Mouse (Mus musculus) Muller cell, postnatal 12 days (primary cell): ENCODE data around the gene Tubd1.

Experiments used
- DNase-seq: peaks from one replicate; pipeline ENCODE4 v3.0.0-alpha.2; 2015; ENCODE audit errors: inconsistent ontology term

Tubd1 gene

DNA sequence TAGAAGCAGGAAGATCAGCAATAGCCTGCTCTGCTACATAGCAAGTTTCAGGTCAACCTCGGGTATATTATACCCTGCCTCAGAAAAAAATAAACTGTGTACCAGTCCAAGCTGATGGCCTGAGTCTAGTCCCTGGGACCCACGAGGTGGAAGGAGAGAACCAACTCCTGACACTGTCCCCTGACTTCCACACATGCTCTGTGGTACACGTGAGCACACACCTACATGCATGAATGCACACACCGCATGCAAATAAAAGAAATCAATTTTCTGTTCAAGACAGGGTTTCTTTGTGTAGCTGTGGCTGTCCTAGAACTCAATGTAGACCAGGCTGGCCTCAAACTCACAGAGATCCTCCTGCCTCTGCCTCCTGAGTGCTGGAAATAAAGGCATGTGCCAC is 13.5 kb downstream of the Tubd1 start:
- no peak for DNase-seq

DNA sequence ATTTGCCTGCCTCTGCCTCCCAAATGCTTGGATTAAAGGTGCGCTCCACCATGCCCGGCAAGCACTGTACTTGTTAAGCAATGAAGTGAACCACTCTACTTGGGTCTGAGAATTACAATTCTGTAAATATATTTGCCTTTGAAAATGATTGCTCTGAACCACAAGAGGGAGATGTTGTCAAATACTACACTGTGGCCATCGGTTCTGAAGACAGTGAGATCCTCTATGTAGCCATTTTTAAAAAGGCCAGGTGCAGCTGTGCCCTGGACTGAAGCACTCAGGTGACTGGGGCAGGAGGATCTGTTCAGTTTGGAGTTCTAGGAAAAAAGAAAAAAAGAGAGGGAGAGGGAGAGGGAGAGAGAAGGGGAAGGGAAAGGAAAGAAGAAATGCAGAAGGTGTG is 23.6 kb downstream of the Tubd1 start:
- peak; percentile 25 for DNase-seq

DNA sequence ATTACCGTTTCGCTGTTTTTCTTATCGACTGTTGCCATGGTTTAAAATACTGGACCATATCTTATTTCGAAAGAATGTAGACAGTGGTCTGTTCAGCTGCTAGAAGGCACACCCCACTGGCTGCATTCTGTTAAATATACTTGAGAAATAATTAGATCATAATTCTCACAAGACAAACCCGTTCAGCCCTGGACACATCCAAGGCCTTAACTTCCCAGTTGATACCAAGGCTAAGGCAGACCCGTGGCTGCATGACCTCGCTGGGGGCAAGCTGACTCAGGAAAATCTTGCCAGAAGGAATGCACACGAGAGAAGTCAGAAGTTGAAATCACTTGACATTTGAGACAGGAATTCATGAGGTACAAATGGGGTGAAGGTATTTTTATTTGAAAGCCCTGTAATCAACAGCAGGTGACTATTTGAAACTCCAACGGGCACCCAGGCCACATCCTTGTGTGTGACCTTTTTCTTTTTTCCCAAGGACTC is 25.5 kb downstream of the Tubd1 start:
- DNase-seq = peak; percentile 30

DNA sequence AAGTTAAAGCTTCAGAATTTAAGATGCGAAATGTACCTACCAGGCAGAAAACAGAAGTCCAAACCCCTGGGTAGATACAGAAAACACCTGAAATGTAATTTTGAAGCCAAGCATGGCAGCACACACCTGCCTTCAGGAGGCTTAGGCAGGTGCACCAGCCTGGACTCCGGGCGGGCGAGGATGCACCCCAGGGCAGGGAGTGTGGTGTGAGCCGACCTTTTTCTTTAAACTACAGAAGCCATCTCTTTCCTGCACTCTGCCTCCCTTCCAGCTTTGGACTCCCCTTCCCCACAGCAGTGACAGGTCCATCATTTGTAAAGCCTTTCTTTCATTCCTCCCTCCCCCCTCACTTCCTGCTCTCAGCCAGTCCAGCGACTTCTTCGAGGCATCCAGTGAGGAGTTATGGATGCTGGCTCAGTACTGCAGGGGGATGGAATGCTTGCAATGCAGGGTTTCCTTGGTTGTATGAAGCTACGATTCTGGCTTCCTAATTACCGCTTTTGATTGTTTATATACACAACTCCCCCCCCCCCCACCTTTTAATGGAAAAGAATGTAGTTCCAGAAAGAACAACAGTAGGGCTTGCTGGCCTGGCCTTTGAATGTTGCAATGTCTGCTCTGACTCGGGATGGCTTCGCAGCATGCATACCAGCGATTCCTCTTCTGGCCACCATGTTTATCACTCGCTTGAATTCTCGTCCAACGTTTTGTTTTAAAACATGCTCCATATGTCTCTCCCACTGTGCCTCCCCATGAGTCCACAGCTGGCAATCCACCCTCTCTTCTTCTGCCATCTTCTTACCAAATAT is 26.5 kb downstream of the Tubd1 start:
- peak; percentile 89 for DNase-seq

DNA sequence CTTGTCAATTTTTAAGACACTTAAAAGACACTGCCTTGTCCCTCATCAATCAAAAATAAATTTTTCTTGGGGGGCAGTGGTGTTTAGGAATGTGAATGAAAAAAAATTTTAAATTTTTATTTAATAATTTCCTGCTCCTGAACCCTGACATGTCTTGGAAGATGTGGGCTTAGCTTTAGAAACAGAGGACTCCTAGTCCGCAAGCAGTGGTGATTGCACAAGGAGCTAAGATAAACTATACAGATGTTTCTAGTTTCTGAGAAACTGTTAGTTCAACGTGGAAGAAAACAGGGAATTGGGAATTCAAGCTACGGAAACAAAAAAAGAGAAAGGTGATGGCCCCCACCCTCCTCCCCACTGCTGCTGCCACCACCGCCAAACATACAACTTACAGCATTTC is 27.1 kb downstream of the Tubd1 start:
- no peak for DNase-seq

DNA sequence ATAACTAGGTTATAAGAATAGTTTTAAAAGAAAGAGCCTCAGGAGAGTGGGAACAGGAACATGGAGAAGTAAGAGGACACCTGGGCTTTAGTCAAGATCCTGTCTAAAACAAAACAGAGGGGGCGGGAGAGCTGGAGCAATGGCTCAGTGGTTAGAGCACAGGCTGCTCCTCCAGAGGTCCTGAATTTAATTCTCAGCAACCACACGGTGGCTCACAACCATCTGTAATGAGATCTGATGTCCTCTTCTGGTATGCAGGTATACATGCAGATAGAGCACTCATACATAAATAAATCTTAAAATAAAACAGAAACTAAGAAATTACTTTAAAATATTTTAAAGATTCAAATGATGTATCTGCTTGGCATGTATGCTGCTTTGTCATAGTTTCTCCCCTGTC is 27.8 kb downstream of the Tubd1 start:
- DNase-seq = no peak

DNA sequence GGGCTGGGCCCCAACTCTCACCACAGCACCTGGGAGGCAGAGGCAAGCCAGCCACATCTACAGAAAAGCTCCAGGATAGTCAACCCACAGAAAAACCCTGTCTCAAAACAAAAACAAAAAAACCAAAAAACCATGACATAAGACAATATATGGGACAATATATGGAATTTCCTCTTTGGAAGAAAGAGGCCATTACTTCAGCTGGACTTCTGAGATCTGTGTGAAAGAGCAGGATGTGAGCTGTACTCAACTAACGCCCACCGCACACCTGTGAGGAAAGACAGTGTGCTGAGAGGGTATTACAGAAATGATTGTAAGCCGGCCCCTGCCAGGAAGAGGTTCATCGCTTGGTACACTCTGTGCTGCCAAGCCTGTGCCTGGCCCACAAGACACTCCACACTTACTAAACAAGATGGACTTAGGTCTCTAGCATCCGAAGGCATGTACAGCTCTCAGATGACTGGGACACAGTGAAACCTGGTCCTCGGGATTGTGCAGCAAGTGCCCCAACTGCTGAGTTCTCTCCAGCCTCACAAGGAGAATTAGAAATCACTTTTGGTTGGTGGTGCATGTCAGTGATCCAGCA is 28.9 kb downstream of the Tubd1 start:
- DNase-seq = no peak

DNA sequence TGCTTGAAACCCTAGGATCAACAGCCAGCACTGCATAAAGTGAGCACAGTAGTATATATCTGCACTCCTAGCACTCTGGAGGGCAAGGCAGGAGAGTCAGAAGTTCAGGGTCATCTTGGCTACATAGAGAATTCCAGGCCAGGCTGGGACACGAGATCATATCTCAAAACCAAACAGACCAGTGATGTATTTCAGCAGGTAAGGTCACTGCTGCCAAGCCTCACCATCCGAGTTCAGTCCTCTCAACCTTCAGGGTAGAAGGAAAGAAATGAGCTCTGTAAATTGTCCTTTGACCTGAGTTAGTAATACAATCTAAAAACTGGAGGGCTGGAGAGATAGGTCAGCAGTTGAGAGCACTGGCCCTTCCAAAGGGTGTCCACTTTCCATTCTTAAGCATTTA is 29.6 kb downstream of the Tubd1 start:
- no peak for DNase-seq

DNA sequence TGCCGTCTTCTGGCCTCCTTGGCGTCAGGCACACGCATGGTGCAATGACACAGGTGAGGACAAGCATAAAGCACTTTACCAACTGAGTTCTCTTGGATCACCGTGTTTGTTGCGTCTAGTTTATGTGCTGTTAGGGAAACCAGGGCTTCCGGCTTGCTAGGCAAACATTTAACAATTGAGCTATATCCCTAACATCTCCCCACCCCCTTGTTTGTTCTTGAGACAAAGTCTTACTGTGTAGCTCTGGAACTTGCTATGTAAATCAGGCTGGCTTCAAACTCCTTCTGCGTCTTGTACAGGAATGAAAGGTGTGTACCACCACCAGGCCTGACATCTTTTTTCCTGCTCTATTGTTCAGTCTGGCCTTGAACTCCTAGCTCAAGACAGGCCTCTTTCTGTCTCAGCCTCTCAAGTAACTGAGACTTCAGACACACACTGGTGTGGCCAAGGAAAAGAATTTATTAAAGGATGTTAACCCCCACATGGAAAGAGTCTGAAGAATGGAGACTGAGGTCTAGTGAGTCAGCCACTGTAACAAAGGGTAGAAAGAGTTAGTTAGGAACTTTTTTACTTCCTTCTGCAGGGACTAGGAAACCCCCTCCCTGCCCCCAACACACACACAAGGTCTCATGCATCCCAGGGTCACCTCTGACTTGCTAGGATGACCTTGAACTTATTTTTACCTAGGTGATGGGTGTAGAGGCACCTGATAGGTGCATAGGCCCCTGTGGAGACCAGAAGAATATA is 31.0 kb downstream of the Tubd1 start:
- DNase-seq = no peak

DNA sequence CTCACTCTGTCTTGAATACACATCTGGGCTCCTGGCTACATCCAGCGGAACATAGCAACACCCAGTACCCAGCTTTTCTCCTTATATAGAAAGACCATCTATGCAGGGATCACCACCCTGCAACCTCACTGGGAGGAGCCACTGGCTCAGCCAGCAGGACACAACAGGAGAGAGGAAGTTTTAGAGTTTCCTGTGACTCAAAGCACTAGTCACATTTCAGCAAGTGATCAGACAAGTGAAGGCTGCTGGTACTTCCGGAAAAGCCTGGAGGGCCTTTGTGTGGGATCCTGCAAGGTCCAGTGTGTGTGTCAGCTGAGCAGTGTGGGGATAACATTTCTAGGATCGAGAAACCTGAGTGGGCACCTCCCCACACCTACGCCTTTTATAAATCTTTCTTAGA is 32.4 kb downstream of the Tubd1 start:
- DNase-seq = no peak

DNA sequence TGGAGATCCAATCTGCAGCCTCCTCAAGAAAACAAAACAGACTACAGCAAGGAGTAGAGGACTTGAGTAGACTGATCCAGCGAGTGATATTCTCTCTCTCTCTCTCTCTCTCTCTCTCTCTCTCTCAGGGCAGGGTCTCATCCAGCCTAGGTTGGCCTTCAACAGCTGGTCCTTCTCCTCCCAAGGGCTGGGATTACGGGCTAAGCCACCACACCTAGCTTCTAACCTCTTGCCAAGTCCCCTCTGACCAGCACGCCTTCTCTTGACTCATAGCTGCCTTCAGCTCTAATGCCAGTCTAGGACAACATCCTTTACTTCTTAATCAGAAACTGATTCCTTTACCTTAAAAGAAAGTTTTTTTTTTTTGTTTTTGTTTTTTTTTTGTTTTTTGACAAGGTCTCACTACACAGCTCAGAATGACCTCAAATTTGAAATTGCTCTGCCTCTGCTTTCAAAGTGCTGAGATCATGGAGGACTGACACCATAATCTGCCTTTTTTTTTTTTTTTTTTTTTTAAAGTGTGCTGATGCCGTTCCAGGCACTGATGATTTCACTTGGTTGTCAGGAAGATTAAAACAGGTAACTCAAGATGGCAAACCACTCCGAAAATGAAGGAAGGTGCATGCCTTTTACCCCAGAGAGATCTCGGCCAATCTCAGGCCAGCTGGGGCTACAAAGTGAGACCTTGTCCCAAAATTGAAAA is 33.5 kb downstream of the Tubd1 start:
- no peak for DNase-seq

DNA sequence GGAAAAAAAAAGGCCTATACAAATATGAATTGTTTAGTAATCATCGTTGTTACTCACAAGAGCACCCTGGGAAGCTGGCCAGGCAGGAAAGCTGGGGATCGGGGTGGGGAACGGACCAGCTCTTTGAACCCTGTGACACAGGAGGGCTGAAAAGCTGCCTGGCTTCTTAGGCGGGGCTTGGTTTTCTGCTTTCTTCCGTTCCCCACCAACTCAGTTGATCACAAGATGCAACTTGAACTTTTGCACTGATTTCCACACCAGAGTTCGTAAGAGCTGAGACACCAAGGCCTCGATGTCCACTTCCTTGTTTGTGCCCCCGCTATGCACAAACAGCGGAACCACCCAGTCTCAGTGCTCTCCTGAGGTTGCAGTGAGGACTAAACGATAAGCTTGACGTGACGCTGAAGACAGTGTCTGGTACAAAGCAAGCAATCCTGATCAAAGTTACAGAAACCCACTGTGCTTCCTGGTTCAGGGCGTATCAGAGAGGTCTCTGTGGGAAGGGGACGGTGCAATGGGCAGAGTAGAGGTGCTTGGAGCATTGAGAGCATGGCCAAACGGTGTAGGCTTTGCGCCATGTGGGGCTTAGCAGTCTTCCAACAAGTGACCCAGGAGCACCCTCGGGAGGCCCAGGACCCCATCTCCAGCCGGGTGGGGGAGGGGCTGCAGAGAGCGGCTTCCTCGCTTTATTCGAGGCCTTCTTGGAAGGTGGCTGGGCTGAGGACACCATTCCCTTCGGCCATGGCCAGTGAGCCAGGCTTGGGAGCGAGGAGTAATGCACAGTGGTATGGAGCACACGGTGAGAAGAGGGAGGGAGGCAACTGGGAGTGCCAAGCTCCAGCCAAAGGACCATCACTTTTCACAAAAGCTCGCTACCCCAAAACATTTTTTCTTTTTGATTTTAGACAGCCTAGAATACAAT is 34.3 kb downstream of the Tubd1 start:
- DNase-seq = peak; percentile 55

DNA sequence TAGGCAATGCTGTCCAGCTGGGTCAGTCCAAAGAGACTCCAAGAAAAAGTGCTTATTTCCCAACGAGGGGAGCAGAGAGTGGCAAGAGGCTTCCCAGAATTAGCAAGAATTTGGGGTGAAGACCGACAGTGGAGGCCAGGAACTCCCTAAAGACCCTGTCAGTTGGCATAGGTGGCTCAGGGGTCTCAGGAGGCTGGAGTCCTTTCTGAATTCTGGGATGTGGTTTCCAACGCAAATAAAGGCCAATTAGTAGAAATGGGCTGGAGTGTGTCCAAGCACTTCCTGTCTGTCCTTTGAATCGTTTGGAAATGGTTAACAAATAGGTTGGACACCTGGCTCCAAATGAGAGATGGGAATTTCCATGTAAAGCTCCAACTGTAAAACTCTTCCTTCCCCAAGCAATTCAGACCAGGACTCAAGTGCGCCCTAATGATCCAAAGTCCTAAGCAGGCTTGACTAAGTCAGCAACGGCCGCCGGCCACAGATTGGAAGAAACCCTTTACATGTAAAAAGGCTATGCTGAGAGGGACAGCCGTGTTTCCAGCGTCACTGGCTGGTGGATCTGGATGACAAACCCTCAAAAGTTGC is 35.0 kb downstream of the Tubd1 start:
- DNase-seq = peak; percentile 80

DNA sequence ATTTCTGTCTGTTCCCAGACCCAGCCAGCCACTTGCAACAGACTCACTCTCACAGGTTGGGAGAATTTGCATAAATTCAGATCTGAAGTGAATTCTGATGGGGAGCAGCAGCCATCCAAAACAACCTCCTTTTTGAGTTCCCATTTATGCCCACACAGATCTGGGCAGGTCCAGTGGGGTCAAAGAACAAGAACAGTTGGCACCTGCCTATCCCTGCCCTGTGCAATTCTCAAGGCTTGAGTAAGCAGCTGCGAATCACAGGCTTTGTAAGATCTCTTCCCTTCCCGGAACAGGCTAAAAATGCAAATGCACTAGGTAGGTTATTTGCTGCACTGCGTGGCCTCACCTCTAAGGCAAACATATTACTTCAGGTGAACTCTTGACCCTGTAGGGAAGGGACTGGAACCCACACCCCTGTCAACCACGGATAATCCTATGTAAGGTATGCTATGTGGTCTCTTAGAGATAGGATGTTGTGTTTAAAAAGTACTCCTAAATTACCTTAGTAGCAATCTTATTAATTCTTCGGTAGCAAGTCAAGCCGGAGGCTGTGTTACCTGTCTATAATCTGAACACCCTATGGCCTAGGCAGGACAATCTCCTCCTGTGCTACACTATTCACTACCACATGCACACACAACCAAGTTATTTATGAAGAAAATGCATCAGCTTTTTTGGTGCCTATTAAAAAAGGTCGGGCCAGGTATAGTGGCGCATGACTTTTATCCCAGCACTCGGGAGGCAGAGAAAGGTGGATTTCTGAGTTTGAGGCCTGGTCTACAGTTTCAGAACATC is 35.7 kb downstream of the Tubd1 start:
- DNase-seq = peak; percentile 67

DNA sequence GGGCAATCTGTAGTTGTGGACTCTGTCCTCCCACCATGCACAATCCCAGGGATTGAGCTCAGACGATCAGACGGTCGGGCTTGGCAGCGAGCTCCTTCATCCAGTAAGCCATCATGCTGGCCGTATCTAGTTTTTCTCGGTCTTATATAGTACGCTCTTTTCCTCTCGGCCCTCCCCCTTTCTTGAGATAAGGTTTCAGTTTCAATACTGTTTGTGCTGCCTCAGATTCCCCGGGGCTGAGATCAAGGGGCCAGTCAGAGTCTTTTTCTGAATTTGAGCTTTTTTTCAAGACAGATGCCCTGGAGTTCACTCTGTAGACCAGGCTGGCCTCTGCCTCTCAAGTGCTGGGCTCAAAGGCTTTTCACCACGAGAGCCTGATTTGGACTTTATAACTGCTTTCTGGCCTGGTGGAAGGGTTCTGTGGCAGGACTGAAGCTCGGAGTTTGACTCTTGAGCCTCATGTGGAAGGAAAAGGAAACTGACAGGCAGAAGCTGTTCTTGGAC is 36.5 kb downstream of the Tubd1 start:
- DNase-seq = peak; percentile 73

DNA sequence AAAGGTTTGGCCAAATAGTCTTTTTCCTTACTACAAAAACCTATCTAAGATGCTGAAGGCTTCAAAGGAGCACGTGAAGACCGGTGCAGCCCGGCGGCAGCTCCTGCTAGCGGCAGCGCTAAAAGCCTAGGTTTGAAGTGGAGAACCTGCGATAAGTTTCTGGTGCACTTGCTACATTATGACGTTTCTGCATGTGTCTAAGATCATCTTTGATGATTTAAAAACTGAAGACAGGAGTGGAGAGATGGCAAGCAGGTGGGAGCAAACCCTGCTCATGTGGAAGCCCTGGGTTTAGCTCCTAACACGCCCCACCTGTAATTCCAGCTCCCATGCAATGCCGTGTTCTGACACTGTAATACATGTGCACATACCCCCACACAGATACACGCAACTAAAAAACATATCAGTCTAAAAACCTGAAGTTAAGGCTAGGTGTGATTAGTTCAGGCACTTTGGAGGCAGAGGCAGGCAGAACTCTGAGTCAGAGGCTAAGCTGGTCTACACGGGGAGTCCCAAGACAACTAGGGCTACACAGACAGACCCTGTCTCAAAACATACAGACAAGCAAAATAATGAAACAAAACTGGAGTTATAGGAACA is 37.3 kb downstream of the Tubd1 start:
- DNase-seq = peak; percentile 81

DNA sequence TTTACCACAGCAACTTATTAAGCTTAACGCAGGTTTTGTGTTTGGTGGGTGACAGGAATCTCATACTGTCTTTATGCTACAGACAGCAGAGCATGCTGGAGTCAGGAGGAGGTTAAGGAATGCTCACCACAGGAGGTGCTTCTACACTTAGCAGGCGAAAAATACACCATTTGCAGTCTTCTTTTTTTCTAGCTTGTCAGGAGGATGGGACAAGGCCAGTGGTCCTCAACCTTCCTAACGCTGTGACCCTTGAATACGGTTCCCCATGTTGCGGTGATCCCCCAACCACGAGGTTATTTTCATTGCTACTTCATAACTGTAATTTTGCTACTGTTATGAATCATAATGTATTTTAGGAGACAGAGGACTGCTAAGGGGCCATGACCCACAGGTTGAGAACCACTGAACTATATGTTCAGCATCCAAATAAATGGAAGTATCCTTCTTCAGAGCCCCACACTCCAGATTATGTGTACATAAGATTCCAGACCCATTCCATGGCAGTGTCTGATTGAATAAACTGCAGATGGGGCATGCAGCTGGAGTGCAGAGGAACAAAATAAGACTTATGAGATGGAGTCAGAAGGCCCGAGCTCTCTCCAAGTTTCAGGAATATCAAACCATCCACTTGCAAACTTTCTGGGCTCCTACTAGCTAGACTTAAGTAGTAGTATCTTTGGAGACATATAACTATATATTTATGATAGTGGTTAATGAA is 37.9 kb downstream of the Tubd1 start:
- peak; percentile 76 for DNase-seq

DNA sequence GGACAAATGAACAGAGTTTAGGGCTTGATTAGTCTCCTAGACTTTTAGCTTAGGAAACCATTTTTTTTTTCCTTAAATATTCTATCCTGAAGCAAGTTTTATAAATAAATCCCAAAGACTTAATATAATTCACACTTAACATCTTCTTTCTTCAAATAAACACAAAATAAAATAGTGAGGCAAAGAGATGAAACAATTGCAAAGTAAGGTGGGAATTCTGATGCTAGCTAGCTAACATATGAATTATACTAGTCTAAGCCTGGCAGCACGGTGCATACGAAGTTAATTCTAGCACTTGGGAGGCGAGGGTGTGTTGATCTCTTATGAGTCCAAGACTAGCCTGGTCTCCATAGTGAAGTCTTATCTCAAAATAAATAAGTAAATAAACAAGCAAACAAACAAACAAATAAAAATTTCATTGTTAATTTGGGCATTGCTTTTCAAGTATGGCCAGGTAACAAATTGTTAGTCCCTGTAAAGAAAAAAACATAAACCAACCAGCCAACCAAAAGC is 38.6 kb downstream of the Tubd1 start:
- DNase-seq = peak; percentile 45
